Mouse (Mus musculus): Measurements from ENCODE around the gene Selenoo. TPM values are rescaled to one million over a fixed set of nuclear protein-coding genes. Genes with fewer than 3 reads are reported as not detected.

Selenoo gene
- polyA plus RNA-seq, 1 experiment: 20.7 TPM

DNA sequence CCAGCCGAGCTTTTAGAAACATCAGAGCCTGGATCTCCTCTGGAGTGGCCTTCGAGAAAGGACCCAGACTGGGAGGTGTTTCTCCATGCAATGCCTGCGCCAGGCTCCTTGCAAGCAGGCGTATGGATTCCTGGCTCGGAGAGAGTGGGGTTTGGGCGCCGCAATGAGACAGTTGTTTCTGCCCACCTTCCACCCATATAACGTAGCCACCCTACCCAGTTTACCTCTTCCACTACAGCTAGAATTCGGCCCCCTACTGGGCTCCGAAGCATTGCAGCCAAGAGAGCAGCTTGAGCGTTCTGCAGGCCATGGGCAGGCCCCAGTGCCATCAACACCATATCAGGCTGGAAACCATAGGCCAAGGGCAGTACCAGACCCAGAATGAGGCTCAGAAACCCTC is 34.7 kb downstream of the Selenoo start:
- TF ChIP-seq POLR2A (IDR thresholded peaks at IDR 0.05; ENCODE audit: borderline replicate concordance, low read depth, low read length): no peak
- no peak for TF ChIP-seq CTCF (IDR thresholded peaks at IDR 0.05; ENCODE audit: low read depth, low read length)
- Histone ChIP-seq H3K27ac (ENCODE audit: insufficient read depth, low read depth, low read length) (no peak overlapping the region), H3K4me3 (ENCODE audit: insufficient read depth, low read length) (no peak overlapping the region), H3K4me1 (ENCODE audit: control insufficient read depth, insufficient read depth, low read length) (peaks cover 10% of the 10 kb centered on the region)

DNA sequence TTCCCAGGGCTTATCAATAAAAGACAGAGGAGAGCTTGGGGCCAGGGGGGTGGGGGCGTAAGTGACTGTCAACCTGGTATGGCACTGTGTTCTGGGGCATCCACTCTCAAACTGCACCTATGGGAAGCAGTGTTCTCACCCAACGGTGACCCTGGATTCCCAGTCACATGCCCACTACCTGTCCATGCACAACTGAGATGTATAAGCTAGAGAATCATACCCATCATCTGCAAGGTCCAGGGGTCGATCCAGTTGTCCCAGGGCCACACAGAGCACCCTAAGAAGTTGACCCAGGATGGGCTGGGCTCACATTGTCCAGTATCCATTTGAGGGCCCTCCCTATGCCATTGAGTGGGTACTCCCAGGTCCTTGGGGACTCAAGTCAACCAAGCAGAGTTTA is 35.4 kb downstream of the Selenoo start:
- Histone ChIP-seq H3K27ac (ENCODE audit: insufficient read depth, low read depth, low read length) (no peak overlapping the region), H3K4me3 (ENCODE audit: insufficient read depth, low read length) (no peak overlapping the region), H3K4me1 (ENCODE audit: control insufficient read depth, insufficient read depth, low read length) (peaks cover 13% of the 10 kb centered on the region)
- TF ChIP-seq POLR2A (IDR thresholded peaks at IDR 0.05; ENCODE audit: borderline replicate concordance, low read depth, low read length) (no peak), CTCF (IDR thresholded peaks at IDR 0.05; ENCODE audit: low read depth, low read length) (no peak)

DNA sequence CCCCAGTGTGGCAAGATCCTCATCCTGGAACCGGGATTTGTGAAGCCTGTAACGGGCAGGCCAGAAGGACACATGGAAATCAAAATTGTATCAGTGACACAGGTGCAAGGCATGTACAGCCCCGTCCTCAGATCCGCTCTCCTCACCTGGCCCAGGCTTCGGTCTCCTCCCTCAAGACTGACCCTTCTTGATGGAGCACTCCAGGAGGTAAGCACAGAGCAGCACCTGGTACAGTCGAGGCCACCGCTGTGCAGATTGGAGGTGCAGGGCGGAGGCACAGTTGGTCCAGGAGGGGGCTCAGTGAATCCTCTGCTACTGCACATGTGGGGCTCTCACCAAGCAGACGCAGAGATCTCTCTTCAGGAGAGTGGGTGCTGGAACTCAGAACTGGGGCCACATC is 36.5 kb downstream of the Selenoo start:
- TF ChIP-seq CTCF (IDR thresholded peaks at IDR 0.05; ENCODE audit: low read depth, low read length) (no peak), POLR2A (IDR thresholded peaks at IDR 0.05; ENCODE audit: borderline replicate concordance, low read depth, low read length) (no peak)
- Histone ChIP-seq H3K27ac (ENCODE audit: insufficient read depth, low read depth, low read length) (no peak overlapping the region), H3K4me1 (ENCODE audit: control insufficient read depth, insufficient read depth, low read length) (peaks cover 13% of the 10 kb centered on the region), H3K4me3 (ENCODE audit: insufficient read depth, low read length) (no peak overlapping the region)

DNA sequence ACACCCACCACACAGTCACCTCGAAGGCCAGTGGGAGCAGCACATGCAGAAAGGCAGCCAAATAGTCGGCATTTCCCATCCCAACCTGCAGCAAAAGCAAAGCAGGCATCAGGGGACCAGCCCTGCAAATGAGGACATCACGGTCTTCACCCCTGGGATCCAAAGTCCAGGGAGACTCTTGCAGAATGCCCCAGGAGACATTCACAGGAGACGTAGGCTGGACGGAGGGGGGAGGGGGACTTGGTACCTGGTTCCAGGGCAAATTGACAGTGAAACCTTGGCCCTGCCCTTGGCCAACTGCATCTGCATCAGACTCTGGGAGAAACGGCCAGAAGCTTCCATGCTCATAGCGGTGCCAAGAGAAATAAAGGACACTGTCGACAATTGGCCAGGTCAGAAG is 37.7 kb downstream of the Selenoo start:
- no peak for TF ChIP-seq CTCF (IDR thresholded peaks at IDR 0.05; ENCODE audit: low read depth, low read length)
- TF ChIP-seq POLR2A (IDR thresholded peaks at IDR 0.05; ENCODE audit: borderline replicate concordance, low read depth, low read length): no peak
- Histone ChIP-seq H3K27ac (ENCODE audit: insufficient read depth, low read depth, low read length) (no peak overlapping the region), H3K4me3 (ENCODE audit: insufficient read depth, low read length) (no peak overlapping the region), H3K4me1 (ENCODE audit: control insufficient read depth, insufficient read depth, low read length) (peaks cover 23% of the 10 kb centered on the region)

DNA sequence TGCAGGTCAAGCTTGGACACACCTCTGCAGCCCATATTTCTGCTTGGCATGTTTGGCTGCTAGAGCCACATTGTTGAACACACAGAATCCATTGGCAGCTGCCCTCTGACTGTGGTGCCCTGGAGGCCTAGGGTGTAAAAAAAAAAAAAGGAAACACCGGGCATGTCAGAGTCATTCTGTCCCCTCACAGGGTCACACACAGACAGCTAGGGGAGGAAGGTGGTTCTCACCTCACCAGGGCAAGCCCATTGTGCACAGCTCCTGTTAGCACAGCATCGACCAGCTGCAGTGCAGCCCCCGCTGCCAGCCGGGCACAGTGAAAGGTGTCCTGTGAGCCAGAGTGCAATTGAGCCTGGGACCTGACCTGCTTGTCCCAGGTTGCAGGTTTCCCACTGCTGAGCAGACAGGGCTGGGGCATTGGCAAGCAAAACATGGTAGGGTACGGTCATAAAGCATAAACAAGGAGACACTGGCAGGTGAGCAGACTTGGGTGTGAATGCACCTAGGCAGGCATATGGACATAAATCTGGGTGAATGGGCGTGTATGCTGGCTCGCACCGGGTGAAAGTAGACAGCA is 38.6 kb downstream of the Selenoo start:
- peaks cover 20% of the 10 kb centered on the region for H3K4me1 ChIP-seq (ENCODE audit: control insufficient read depth, insufficient read depth, low read length)
- H3K4me3 ChIP-seq (ENCODE audit: insufficient read depth, low read length): peak overlapping the region; percentile 92
- H3K27ac ChIP-seq (ENCODE audit: insufficient read depth, low read depth, low read length): no peak overlapping the region
- TF ChIP-seq POLR2A (IDR thresholded peaks at IDR 0.05; ENCODE audit: borderline replicate concordance, low read depth, low read length) (no peak), CTCF (IDR thresholded peaks at IDR 0.05; ENCODE audit: low read depth, low read length) (no peak)

DNA sequence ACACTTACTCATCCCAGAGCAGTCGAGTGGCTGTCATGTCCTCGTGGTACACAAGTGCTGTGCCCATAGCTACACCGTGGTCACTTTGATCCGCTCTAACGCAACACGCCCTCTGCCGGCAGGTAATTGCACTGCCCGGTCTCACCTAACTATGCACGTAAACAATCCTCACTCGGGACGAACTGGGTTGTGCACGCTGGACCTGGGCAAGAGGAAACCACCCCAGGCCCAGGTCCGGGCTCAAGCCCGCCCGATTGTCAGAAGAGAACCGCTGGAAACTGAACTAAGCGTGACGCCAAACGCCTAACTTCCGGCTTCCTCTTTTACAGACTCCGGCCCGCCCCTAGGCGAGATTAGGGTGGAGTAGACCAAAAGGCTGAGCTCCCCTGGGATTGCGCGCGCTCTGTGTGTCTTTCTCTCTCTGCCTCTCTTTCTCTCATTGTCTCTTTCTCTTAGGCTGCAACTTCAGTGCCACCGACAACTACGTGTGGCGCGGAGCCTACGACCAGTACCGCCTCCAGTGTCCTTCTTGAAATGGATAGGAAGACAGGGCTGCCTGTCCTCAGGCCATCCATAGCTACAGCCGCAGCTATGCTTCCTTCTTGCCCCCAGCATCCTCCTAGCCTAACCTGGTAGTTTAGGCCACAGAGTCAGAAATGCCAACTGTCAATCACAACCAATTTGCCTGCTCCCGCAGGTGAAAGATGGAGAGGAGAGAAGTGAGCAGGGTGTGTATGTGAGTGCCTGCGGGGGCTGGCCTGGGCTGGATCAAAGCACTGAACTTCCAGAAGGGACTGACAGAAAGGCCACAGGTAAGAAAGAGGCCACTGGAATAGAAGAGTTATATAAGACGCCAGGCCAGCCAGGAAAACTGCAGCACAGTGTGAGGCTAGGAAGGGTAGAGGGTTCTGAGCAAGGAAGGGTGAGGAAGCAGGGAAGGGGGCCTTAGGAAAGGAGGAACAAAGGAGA is 39.8 kb downstream of the Selenoo start, which contains the start of gene Hdac10:
Gene Hdac10 (minus strand): TSS at position 319 of the 969 bp plus-strand sequence.
- TF ChIP-seq CTCF (IDR thresholded peaks at IDR 0.05; ENCODE audit: low read depth, low read length): peak; percentile 98
- no peak for TF ChIP-seq POLR2A (IDR thresholded peaks at IDR 0.05; ENCODE audit: borderline replicate concordance, low read depth, low read length)
- H3K4me3 ChIP-seq (ENCODE audit: insufficient read depth, low read length): peak within 1 kb of the TSS; percentile 92
- peaks cover 20% of the 10 kb centered on the region for H3K4me1 ChIP-seq (ENCODE audit: control insufficient read depth, insufficient read depth, low read length)
- peak within 1 kb of the TSS; percentile 61 for H3K27ac ChIP-seq (ENCODE audit: insufficient read depth, low read depth, low read length)

DNA sequence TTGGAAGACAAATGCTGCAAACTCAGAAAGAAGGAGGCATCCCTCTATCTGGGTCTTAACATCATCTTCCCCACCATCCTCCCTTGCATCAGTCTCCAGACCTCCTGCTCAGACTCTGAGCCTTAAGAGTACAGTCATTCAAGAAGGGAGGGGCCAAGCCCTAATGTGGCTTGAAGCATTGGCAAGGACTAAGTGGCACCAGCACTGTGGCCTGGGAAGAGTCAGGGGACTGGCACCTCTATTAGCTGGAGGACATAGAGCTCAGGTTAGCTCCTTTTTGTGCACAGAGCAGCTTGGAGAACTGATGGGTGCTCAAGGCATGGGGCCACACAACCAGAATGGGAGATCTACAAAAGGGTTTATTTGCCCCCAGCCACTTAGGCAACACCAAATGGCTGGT is 41.4 kb downstream of the Selenoo start:
- H3K4me3 ChIP-seq (ENCODE audit: insufficient read depth, low read length): no peak overlapping the region
- TF ChIP-seq POLR2A (IDR thresholded peaks at IDR 0.05; ENCODE audit: borderline replicate concordance, low read depth, low read length): no peak
- TF ChIP-seq CTCF (IDR thresholded peaks at IDR 0.05; ENCODE audit: low read depth, low read length): no peak
- no peak overlapping the region for H3K27ac ChIP-seq (ENCODE audit: insufficient read depth, low read depth, low read length)
- H3K4me1 ChIP-seq (ENCODE audit: control insufficient read depth, insufficient read depth, low read length): peaks cover 20% of the 10 kb centered on the region

DNA sequence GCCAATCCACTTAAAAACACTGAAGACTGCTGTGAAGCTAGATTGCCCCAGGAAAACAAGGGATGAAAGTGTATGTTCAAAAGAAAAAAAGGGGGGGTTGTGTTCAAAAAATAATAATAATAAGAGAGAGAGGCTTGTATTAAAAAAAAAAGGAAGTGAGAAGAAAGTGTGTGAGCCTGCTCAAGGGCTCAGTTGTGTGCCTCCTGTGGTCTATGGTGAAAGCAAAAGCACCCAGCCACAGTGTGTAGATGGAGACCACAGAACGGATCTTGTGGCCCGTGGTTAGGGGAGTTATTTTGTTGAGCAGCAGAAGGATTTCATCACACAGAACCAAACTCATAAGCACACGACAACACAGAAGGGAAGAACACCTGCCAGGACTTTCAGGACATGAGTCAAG is 42.4 kb downstream of the Selenoo start:
- no peak for TF ChIP-seq POLR2A (IDR thresholded peaks at IDR 0.05; ENCODE audit: borderline replicate concordance, low read depth, low read length)
- TF ChIP-seq CTCF (IDR thresholded peaks at IDR 0.05; ENCODE audit: low read depth, low read length): no peak
- Histone ChIP-seq H3K4me3 (ENCODE audit: insufficient read depth, low read length) (no peak overlapping the region), H3K4me1 (ENCODE audit: control insufficient read depth, insufficient read depth, low read length) (peaks cover 20% of the 10 kb centered on the region), H3K27ac (ENCODE audit: insufficient read depth, low read depth, low read length) (no peak overlapping the region)

DNA sequence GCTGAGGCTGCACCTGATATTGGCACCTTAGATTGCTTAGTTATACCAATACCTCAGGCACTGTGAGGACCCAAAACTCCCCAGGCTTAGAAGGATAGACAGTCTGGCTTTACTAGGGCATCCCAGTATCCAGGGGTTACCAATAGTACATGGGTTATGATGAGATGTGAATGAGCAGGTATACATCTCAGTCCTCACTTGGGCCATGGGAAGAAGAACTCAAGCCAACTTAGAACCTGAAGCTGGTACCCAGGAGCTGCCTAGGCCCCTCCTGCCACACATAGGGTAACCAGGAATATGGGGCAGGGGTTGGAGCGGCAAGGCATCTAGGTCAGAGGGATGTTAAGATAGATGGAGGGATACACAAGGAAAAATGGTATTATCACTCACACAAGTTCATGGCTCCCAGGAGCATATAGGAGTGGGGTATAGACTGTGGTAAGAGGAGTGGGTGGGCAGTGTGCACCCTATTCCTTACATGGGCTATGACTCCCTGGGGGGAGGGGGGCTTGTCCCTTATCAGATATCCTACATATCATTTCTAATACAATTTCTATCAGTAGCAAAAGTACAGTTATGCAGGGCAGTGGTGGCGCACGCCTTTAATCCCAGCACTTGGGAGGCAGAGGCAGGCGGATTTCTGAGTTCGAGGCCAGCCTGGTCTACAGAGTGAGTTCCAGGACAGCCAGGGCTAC is 47.7 kb downstream of the Selenoo start:
- peaks cover 2% of the 10 kb centered on the region for H3K4me1 ChIP-seq (ENCODE audit: control insufficient read depth, insufficient read depth, low read length)
- no peak overlapping the region for H3K27ac ChIP-seq (ENCODE audit: insufficient read depth, low read depth, low read length)
- TF ChIP-seq POLR2A (IDR thresholded peaks at IDR 0.05; ENCODE audit: borderline replicate concordance, low read depth, low read length) (no peak), CTCF (IDR thresholded peaks at IDR 0.05; ENCODE audit: low read depth, low read length) (no peak)
- H3K4me3 ChIP-seq (ENCODE audit: insufficient read depth, low read length): no peak overlapping the region

Data from bone marrow macrophage, adult 2 months (primary cell).